Mouse (Mus musculus): ENCODE data around the gene 1700018G05Rik. TPM values are rescaled to one million over a fixed set of nuclear protein-coding genes. Genes with fewer than 3 reads are reported as not detected.

1700018G05Rik gene
- total RNA-seq (2023) = not detected

GRCm38 (mm10) chrX:102928072-102928471 is at the start of gene 1700018G05Rik:
Gene 1700018G05Rik (plus strand): TSS chrX:102928372.

GRCm38 (mm10) chrX:102908587-102908986 is 19.6 kb upstream of the 1700018G05Rik start, which contains the start of the genes Dmrtc1a and 1700011M02Rik:
Gene Dmrtc1a (minus strand): TSS chrX:102908687.
Gene 1700011M02Rik (plus strand): TSS chrX:102908905.

Other genes starting within 250 kb of the 1700018G05Rik start
- gene Gm3880, start 241.4 kb upstream of the 1700018G05Rik start, total RNA-seq (2023) = not detected
- gene Gm9112, start 220.7 kb upstream of the 1700018G05Rik start, total RNA-seq (2023) = not detected
- gene Dmrtc1b, start 220.5 kb upstream of the 1700018G05Rik start, total RNA-seq (2023) = not detected
- gene Dmrtc1c1, start 125.4 kb upstream of the 1700018G05Rik start, total RNA-seq (2023) = not detected
- gene Dmrtc1c2, start 73.8 kb upstream of the 1700018G05Rik start, total RNA-seq (2023) = not detected
- not detected for gene 1700031F05Rik, start 60.4 kb upstream of the 1700018G05Rik start, total RNA-seq (2023)
- gene Dmrtc1a, start 19.7 kb upstream of the 1700018G05Rik start, total RNA-seq (2023) = not detected
- gene 1700011M02Rik, start 19.5 kb upstream of the 1700018G05Rik start, total RNA-seq (2023) = not detected

Measured in CD4-positive naive resting alpha-beta T cell, adult 57 days (primary cell).